Mouse (Mus musculus) limb, embryonic 11.5 days (tissue): ENCODE results near the gene Cops3. TPM values are rescaled to one million over a fixed set of nuclear protein-coding genes. Genes with fewer than 3 reads are reported as not detected.
A peak's percentile ranks its signal among the peaks of the same experiment; 100 is the strongest.
"Not testable (repeated sequence)": the region's sequence is repeated elsewhere in the genome, so short reads cannot be mapped to it uniquely, and the experiment has no call there.

Experiments
- ATAC-seq: fragments of 200-750 bp; cut with Nextera tagmentation; 2 replicates; pipeline ENCODE4 v1.8.0; 2017; ENCODE audit warnings: low read depth; ENCODE audit not compliant: insufficient number of reproducible peaks, low FRiP score, low TSS enrichment
- DNase-seq: peaks from one replicate; pipeline ENCODE4 v3.0.0-alpha.2; 2015; ENCODE audit warnings: low spot score
- H3K27ac ChIP-seq: fragments of 300-500 bp; sonication (generic); replicated peaks from 2 replicates; pipeline ENCODE4 v1.5.1; 2014; ENCODE audit warnings: low read depth, mild to moderate bottlenecking, low read length
- H3K27me3 ChIP-seq: fragments of 300-500 bp; sonication (generic); 2 replicates; pipeline ENCODE4 v1.6.1; 2014; ENCODE audit warnings: mild to moderate bottlenecking, low read length, mixed read lengths; ENCODE audit not compliant: control insufficient read depth, insufficient read depth
- H3K36me3 ChIP-seq: fragments of 300-500 bp; sonication (generic); 2 replicates; pipeline ENCODE4 v1.6.1; 2014; ENCODE audit warnings: mild to moderate bottlenecking, low read length, moderate library complexity, mixed read lengths; ENCODE audit not compliant: control insufficient read depth, insufficient read depth
- H3K4me1 ChIP-seq: fragments of 300-500 bp; sonication (generic); 2 replicates; pipeline ENCODE4 v1.6.1; 2014; ENCODE audit warnings: low read length, mixed read lengths; ENCODE audit not compliant: control insufficient read depth, insufficient read depth
- H3K4me2 ChIP-seq: fragments of 300-500 bp; sonication (generic); 2 replicates; pipeline ENCODE4 v1.6.1; 2014; ENCODE audit warnings: low read depth, mild to moderate bottlenecking, moderate library complexity; ENCODE audit not compliant: severe bottlenecking
- H3K4me3 ChIP-seq: fragments of 300-500 bp; sonication (generic); 2 replicates; pipeline ENCODE4 v1.5.1; 2014; ENCODE audit warnings: low read depth, low read length
- H3K9ac ChIP-seq: fragments of 300-500 bp; sonication (generic); 2 replicates; pipeline ENCODE4 v1.6.1; 2014; ENCODE audit warnings: mild to moderate bottlenecking, low read length
- H3K9me3 ChIP-seq: fragments of 300-500 bp; sonication (generic); 2 replicates; pipeline ENCODE4 v1.6.1; 2016; ENCODE audit warnings: low read length; ENCODE audit not compliant: control insufficient read depth
- WGBS: fragments of 180-500 bp; shearing (Covaris S2); extraction: QIAGEN DNeasy Blood & Tissue Kit; methylation state at CpG from one replicate; pipeline ENCODE4 v1.1.7; 2014; 5-methylcytosine and 5-hydroxymethylcytosine counted together
- polyA plus RNA-seq: library from polyadenylated mRNA; unstranded; fragments of >200 nt; fragmentation: Nextera tagmentation; extraction: Ambion mirVana; gene quantifications from 2 replicates; pipeline ENCODE4 v1.2.1, GENCODE M21; 2014

Gene Cops3
- polyA plus RNA-seq, 1 experiment from 2014 or later, result 250 TPM

GRCm38 (mm10) chr11:59852865-59853264 is 13.2 kb upstream of the Cops3 start:
- no peaks in the 10 kb centered on the region for H3K27me3 ChIP-seq
- ATAC-seq, result no peak
- H3K4me2 ChIP-seq, result no peak overlapping the region
- no peaks in the 10 kb centered on the region for H3K9me3 ChIP-seq
- no peak overlapping the region for H3K27ac ChIP-seq
- 0 out of 2 replicates have a peak, but pooled peaks cover 2% of the 10 kb centered on the region for H3K36me3 ChIP-seq
- no peak overlapping the region for H3K4me3 ChIP-seq
- WGBS, result 67% methylated on average over 3 of the region's 3 CpGs
- DNase-seq, result no peak
- no peak overlapping the region for H3K9ac ChIP-seq
- no peaks in the 10 kb centered on the region for H3K4me1 ChIP-seq

DNA sequence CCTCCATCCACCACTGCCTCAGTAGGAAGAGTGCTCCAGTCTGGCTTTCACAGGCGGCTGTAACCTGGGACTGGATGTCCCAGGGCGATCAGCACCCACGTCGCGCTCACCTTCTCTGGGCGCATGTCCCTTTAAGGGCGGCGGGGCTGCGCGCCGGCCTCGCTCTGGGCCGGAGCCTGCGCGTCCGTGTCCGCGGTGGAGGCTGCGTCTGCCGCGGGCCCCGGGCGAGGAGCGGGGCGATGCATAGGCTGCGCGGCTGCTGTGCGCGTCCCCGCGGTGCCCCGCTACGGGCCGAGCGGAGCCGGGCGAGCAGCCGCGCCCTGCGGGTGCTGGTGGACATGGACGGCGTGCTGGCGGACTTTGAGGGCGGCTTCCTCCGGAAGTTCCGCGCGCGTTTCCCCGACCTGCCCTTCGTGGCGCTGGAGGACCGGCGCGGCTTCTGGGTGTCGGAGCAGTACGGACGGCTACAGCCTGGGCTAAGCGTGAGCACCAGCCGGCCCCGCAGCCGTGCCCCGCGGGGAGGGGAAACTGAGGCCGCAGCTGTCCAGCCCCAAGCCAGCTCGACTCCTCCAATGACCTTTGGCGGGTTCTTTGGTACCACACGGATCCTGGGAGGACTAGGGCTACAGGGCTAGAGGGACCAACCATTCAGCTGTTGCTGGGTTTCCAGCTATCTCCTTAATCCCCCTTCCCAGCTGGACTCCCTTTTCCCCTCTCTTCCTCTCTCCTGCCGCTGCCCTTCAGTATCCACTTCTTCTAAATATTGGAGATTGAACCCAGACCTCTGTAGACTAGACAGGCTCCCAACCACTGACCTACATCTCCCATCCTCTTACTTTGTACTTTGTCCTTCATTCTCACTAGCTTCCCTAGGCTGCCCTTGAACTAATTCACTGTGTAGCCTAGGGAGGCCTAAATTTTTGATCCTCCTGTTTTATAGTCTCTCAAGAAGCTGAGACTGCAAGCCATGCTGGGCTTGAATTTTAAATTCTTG is 8.6 kb upstream of the Cops3 start:
- peak; percentile 84 for DNase-seq
- H3K4me2 ChIP-seq, result peak overlapping the region; percentile 74
- peak overlapping the region; percentile 68 for H3K27ac ChIP-seq
- H3K4me1 ChIP-seq, result no peaks in the 10 kb centered on the region
- under 1% methylated on average over 68 of the region's 69 CpGs for WGBS
- H3K36me3 ChIP-seq, result no peaks in the 10 kb centered on the region
- no peaks in the 10 kb centered on the region for H3K27me3 ChIP-seq
- peak overlapping the region; percentile 64 for H3K4me3 ChIP-seq
- ATAC-seq, result peak; percentile 74
- no peaks in the 10 kb centered on the region for H3K9me3 ChIP-seq
- peak overlapping the region; percentile 88 for H3K9ac ChIP-seq

- H3K9me3 ChIP-seq, result no peaks in the 10 kb centered on the region
- ATAC-seq (no peak), DNase-seq (peak; percentile 59)
- H3K4me2 ChIP-seq, result no peak overlapping the region
- 31% methylated on average over 2 of the region's 2 CpGs for WGBS
- no peak overlapping the region for H3K9ac ChIP-seq
- no peak overlapping the region for H3K27ac ChIP-seq
- no peaks in the 10 kb centered on the region for H3K27me3 ChIP-seq
- no peaks in the 10 kb centered on the region for H3K4me1 ChIP-seq
- no peak overlapping the region for H3K4me3 ChIP-seq
- H3K36me3 ChIP-seq, result no peaks in the 10 kb centered on the region
Observed at GRCm38 (mm10) chr11:59847131-59847530, 7.5 kb upstream of the Cops3 start.

GRCm38 (mm10) chr11:59846311-59846710 is 6.7 kb upstream of the Cops3 start:
- ATAC-seq, result no peak
- H3K4me2 ChIP-seq, result no peak overlapping the region
- no peaks in the 10 kb centered on the region for H3K36me3 ChIP-seq
- H3K27ac ChIP-seq, result no peak overlapping the region
- H3K27me3 ChIP-seq, result no peaks in the 10 kb centered on the region
- DNase-seq, result no peak
- H3K9ac ChIP-seq, result no peak overlapping the region
- H3K9me3 ChIP-seq, result no peaks in the 10 kb centered on the region
- WGBS, result 94% methylated on average over 11 of the region's 11 CpGs
- H3K4me1 ChIP-seq, result no peaks in the 10 kb centered on the region
- H3K4me3 ChIP-seq, result no peak overlapping the region

DNA sequence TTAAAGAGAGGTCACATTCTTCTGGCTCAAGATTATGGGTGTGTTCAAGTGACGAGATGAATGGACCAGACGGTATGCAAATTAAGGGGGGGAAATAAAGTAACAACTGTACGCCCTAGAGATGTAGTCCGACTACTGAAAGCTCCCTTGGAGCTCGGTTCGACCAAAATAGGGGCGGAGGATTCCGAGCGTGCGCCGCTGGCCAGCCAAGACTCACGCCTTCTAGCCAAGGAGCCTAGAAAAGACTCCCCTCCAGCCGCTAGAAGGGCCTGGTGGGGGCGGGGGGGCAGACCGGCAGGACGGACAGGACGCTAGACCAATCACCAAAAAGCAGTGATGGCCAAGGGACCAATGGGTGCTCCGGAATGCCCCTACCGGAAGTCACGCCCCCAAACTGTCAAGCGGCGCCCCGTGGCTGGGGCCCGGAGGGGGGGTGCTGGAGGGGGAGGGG is 605 bp downstream of the Cops3 start, which contains the start of gene Nt5m:
Gene Nt5m (plus strand): TSS at position 440 of the 451 bp plus-strand sequence.
- peak; percentile 96 for DNase-seq
- Histone ChIP-seq H3K9ac (peak within 1 kb of the TSS; percentile 95), H3K27me3 (no peaks in the 10 kb centered on the region), H3K4me3 (peak within 1 kb of the TSS; percentile 99), H3K9me3 (no peaks in the 10 kb centered on the region), H3K27ac (peak within 1 kb of the TSS; percentile 94), H3K36me3 (peaks cover 2% of the 10 kb centered on the region; the same call in 1 of the 2 replicates), H3K4me1 (peaks cover 9% of the 10 kb centered on the region), H3K4me2 (peak within 1 kb of the TSS; percentile 69)
- WGBS, result under 1% methylated on average over 24 of the region's 24 CpGs
- ATAC-seq, result peak; percentile 96

GRCm38 (mm10) chr11:59838426-59838825 is 1.2 kb downstream of the Cops3 start:
- WGBS, result 73% methylated on average over 4 of the region's 4 CpGs
- H3K9me3 ChIP-seq, result no peaks in the 10 kb centered on the region
- H3K27ac ChIP-seq, result no peak overlapping the region
- H3K27me3 ChIP-seq, result no peaks in the 10 kb centered on the region
- peak overlapping the region; percentile 69 for H3K4me2 ChIP-seq
- H3K4me3 ChIP-seq, result peak overlapping the region; percentile 99
- peaks cover 9% of the 10 kb centered on the region for H3K4me1 ChIP-seq
- no peak overlapping the region; the same call in 1 of the 2 replicates for H3K9ac ChIP-seq
- peaks cover 4% of the 10 kb centered on the region; the same call in 1 of the 2 replicates for H3K36me3 ChIP-seq
- DNase-seq (no peak), ATAC-seq (no peak)

DNA sequence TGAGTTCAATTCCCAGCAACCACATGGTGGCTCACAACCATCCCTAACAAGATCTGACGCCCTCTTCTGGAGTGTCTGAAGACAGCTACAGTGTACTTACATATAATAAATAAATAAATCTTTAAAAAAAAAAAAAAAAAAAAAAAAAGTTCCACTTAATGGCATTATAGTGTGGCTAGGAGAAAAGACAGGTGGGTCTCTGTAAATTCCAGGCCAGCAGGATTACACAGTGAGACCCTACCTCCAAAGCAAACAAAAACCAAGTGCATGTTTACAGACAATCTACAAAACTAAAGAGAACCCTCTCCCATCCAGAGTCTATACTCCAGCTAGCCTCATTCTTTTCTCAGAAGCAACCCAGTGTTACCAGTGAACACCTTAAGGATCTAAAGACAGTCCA is 1.8 kb downstream of the Cops3 start:
- H3K36me3 ChIP-seq, H3K4me1 ChIP-seq, H3K27ac ChIP-seq, DNase-seq, H3K9me3 ChIP-seq, H3K4me3 ChIP-seq, H3K27me3 ChIP-seq, H3K9ac ChIP-seq, ATAC-seq: not testable (repeated sequence)
- peak overlapping the region; percentile 69; the same call in 1 of the 2 replicates for H3K4me2 ChIP-seq
- no CpG with 5 or more reads among the region's 1 CpGs for WGBS

DNA sequence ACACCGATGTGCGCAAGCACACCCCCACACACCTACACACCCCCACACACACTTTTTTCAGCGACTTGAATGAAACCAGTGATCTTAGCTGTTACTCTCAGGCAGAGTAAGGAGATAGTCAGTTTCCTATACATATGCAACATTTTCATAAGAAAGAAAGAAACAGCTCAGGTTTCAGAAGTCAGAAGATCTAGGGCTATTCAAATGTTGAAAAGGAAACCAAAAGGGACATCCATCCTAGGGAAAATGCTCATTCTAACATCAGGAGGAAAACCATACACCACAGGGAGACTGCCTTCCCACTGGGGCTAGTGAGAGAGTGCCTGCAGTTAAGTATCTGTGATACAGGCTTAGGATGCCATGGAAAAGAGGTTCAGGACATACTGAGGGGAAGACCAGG is 18.0 kb downstream of the Cops3 start:
- WGBS, result 88% methylated on average over 3 of the region's 3 CpGs
- Histone ChIP-seq H3K27ac (no peak overlapping the region), H3K27me3 (no peaks in the 10 kb centered on the region), H3K9ac (no peak overlapping the region), H3K9me3 (no peaks in the 10 kb centered on the region), H3K4me1 (no peaks in the 10 kb centered on the region), H3K4me2 (no peak overlapping the region), H3K36me3 (peaks cover 42% of the 10 kb centered on the region), H3K4me3 (no peak overlapping the region)
- ATAC-seq, result no peak
- no peak for DNase-seq
